Mouse (Mus musculus) thymus, adult 2 months (tissue): ENCODE data around the gene Sln. TPM values are rescaled to one million over a fixed set of nuclear protein-coding genes. Genes with fewer than 3 reads are reported as not detected.

Experiments used
- DNase-seq: peaks from one replicate; pipeline ENCODE4 v3.0.0; 2021
- H3K27ac ChIP-seq: fragments of 200-500 bp; 2 replicates; pipeline ENCODE4 v1.5.1; 2012; ENCODE audit warnings: low read length, control low read depth; ENCODE audit not compliant: control insufficient read depth, insufficient read depth
- H3K27me3 ChIP-seq: fragments of 200-500 bp; 2 replicates; pipeline ENCODE4 v1.6.1; 2012; ENCODE audit warnings: mild to moderate bottlenecking, low read length, moderate library complexity, mixed read lengths; ENCODE audit not compliant: control insufficient read depth, insufficient read depth
- H3K36me3 ChIP-seq: fragments of 200-500 bp; 2 replicates; pipeline ENCODE4 v1.6.1; 2012; ENCODE audit warnings: mild to moderate bottlenecking, low read length, moderate library complexity; ENCODE audit not compliant: control insufficient read depth, insufficient read depth
- H3K4me1 ChIP-seq: fragments of 200-500 bp; replicated peaks from 2 replicates; pipeline ENCODE4 v1.6.1; 2012; ENCODE audit warnings: low read length; ENCODE audit not compliant: control insufficient read depth, insufficient read depth
- H3K4me3 ChIP-seq: fragments of 200-500 bp; 2 replicates; pipeline ENCODE4 v1.5.1; 2012; ENCODE audit warnings: mild to moderate bottlenecking, low read length, control low read depth, moderate library complexity; ENCODE audit not compliant: control insufficient read depth, insufficient read depth
- CTCF ChIP-seq: fragments of 200-500 bp; IDR thresholded peaks from 2 replicates; pipeline ENCODE4 v1.5.1; 2012; ENCODE audit warnings: mild to moderate bottlenecking, control low read depth, low read length, moderate library complexity, borderline replicate concordance; ENCODE audit not compliant: control insufficient read depth, poor library complexity, insufficient read depth; ENCODE audit errors: extremely low read depth
- POLR2A ChIP-seq: fragments of 200-500 bp; IDR thresholded peaks from 2 replicates; pipeline ENCODE4 v1.6.1; 2012; ENCODE audit warnings: mild to moderate bottlenecking, low read length, control low read depth, moderate library complexity; ENCODE audit not compliant: control insufficient read depth, poor library complexity, insufficient read depth; ENCODE audit errors: extremely low read depth
- WGBS: fragments of 180-500 bp; shearing (Covaris S2); methylation state at CpG from one replicate; pipeline ENCODE4 v1.1.7; 2018; 5-methylcytosine and 5-hydroxymethylcytosine counted together
- polyA plus RNA-seq: library from polyadenylated mRNA; depleted of rRNA; stranded (reverse); fragments of >200 nt; gene quantifications from 2 replicates; pipeline ENCODE4 v1.2.3, GENCODE M21; 2012; rRNA removed

Gene Sln
- polyA plus RNA-seq, 1 experiment, result 32.0 TPM

DNA sequence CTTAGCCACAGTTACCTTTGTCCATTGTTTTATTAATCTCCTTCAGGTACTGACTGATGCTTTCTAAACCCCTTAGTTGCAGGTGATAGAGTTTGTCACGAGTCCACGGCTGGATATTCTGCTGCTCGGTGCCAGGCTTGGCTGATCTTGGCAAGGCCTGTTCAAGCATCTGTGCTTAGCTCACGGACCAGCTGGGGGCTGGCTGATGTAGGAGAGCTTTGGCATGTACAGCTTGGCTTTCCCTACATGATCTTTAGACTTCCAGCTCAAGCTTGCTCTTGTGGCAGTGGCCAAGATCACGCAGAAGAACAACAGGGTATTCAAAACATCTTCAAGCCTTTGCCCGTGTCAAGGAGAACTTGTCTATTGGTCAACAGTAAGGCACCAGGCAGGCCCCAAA, 49.9 kb downstream of the Sln start:
- no peak overlapping the region for H3K4me3 ChIP-seq
- H3K27ac ChIP-seq, result no peak overlapping the region
- H3K36me3 ChIP-seq, result no peaks in the 10 kb centered on the region
- DNase-seq, result no peak
- H3K4me1 ChIP-seq, result no peaks in the 10 kb centered on the region
- no peaks in the 10 kb centered on the region for H3K27me3 ChIP-seq
- TF ChIP-seq POLR2A (no peak), CTCF (no peak)
- WGBS, result 90% methylated on average over 6 of the region's 6 CpGs

DNA sequence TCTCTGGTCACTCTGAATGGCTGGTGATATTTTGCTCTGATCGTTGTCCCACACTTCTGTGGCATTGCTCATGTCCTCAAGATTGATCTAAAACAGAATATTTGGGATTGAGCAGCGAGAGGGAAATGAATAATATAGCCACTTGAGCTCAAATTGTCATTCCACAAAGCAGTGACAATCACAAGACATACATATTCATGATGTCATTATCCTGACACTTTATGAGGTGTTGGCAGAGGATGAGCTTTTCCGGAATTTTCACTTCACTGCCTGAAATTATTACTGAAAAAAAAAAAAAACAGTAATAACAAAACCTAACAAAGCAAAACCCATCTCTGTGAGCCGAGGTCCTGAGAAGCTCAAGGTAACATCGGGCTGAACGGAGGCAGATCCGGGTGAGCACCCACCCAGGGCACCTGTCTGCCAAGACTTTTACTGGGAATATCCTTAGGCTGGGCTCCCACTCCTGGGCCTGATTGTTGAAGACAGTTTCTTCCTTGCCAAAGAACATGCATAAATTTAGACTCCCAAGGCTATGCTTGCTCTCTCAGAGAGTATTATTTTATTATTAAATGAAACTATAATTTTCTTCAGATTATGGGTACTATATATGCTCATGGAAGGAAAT, 53.4 kb downstream of the Sln start:
- 97% methylated on average over 7 of the region's 7 CpGs for WGBS
- no peaks in the 10 kb centered on the region for H3K36me3 ChIP-seq
- H3K27me3 ChIP-seq, result no peaks in the 10 kb centered on the region
- no peaks in the 10 kb centered on the region for H3K4me1 ChIP-seq
- H3K27ac ChIP-seq, result no peak overlapping the region
- H3K4me3 ChIP-seq, result no peak overlapping the region
- TF ChIP-seq POLR2A (no peak), CTCF (no peak)
- no peak for DNase-seq

Other genes starting within 250 kb of the Sln start
- gene Acat1, start 239.8 kb upstream of the Sln start, polyA plus RNA-seq, result 24.1 and 28.8 TPM in 2 replicates
- 6.1 and 8.7 TPM in 2 replicates for gene Cul5, start 180.2 kb upstream of the Sln start, polyA plus RNA-seq
- 0.43 and 0.46 TPM in 2 replicates for gene Rab39, start 143.9 kb upstream of the Sln start, polyA plus RNA-seq
- gene Slc35f2, start 78.6 kb upstream of the Sln start, polyA plus RNA-seq, result 6.6 and 6.9 TPM in 2 replicates
- gene Elmod1, start 125.1 kb downstream of the Sln start, polyA plus RNA-seq, result 0.04 and 0.05 TPM in 2 replicates
- gene Tnfaip8l3, start 218.2 kb downstream of the Sln start, polyA plus RNA-seq, result 0.08 and 0.13 TPM in 2 replicates